Mouse (Mus musculus): ENCODE data around the gene Ccnd2. TPM values are rescaled to one million over a fixed set of nuclear protein-coding genes. Genes with fewer than 3 reads are reported as not detected.

The Ccnd2 gene
- total and polyA plus RNA-seq, 3 experiments, result 67.3 to 407 (median 198) TPM

GRCm38 (mm10) chr6:127143124-127143520 lies 8.9 kb downstream of the Ccnd2 start:
- Histone ChIP-seq H3K79me2 (ENCODE audit: control insufficient read depth, insufficient read depth, low read length, poor library complexity) (peaks cover 7% of the 10 kb centered on the region), H3K36me3 (ENCODE audit: control insufficient read depth in 1 of 2, insufficient read depth in 2 of 2, low read length in 2 of 2) (peaks cover 25 to 59% of the 10 kb centered on the region in 2 experiments), H3K4me3 (ENCODE audit: control insufficient read depth in 1 of 2, insufficient read depth in 1 of 2, low read depth in 2 of 2, low read length in 2 of 2) (no peak overlapping the region), H3K27me3 (ENCODE audit: control insufficient read depth in 1 of 2, insufficient read depth in 2 of 2, low read length in 2 of 2) (no peaks in the 10 kb centered on the region), H3K9me3 (replicated peaks; ENCODE audit: insufficient read depth, low read length) (no peaks in the 10 kb centered on the region), H3K4me1 (ENCODE audit: control insufficient read depth in 1 of 2, insufficient read depth in 2 of 2, low read length in 2 of 2) (peaks cover 24 to 56% of the 10 kb centered on the region in 2 experiments), H3K27ac (ENCODE audit: control insufficient read depth, low read depth, low read length) (peak overlapping the region; percentile 47), H3K9ac (ENCODE audit: control insufficient read depth, low read depth, low read length, poor library complexity, severe bottlenecking) (no peak overlapping the region)
- TF ChIP-seq SIN3A (IDR thresholded peaks at IDR 0.05; ENCODE audit: low read length) (0 out of 2 replicates have a peak, but pooled peaks have one; percentile 12), TAL1 (IDR thresholded peaks at IDR 0.05; ENCODE audit: low read length) (no peak), ELF1 (IDR thresholded peaks at IDR 0.05; ENCODE audit: low read depth, low read length) (no peak), CHD1 (IDR thresholded peaks at IDR 0.05; ENCODE audit: low read depth, low read length) (no peak), HCFC1 (IDR thresholded peaks at IDR 0.05; ENCODE audit: low read depth, low read length) (no peak), E2F4 (IDR thresholded peaks at IDR 0.05; ENCODE audit: borderline replicate concordance, low read depth, low read length) (no peak), ETS1 (IDR thresholded peaks at IDR 0.05; ENCODE audit: low read depth, low read length) (no peak)
- DNase-seq (ENCODE audit: low read depth, low spot score), result peak; percentile 31

- Histone ChIP-seq H3K4me1 (ENCODE audit: control insufficient read depth in 1 of 2, insufficient read depth in 2 of 2, low read length in 2 of 2) (peaks cover 20 to 50% of the 10 kb centered on the region in 2 experiments), H3K4me3 (ENCODE audit: control insufficient read depth in 1 of 2, insufficient read depth in 1 of 2, low read depth in 2 of 2, low read length in 2 of 2) (no peak overlapping the region), H3K9me3 (replicated peaks; ENCODE audit: insufficient read depth, low read length) (no peaks in the 10 kb centered on the region), H3K27me3 (ENCODE audit: control insufficient read depth in 1 of 2, insufficient read depth in 2 of 2, low read length in 2 of 2) (no peaks in the 10 kb centered on the region), H3K36me3 (ENCODE audit: control insufficient read depth in 1 of 2, insufficient read depth in 2 of 2, low read length in 2 of 2) (peaks cover 26 to 53% of the 10 kb centered on the region in 2 experiments), H3K9ac (ENCODE audit: control insufficient read depth, low read depth, low read length, poor library complexity, severe bottlenecking) (no peak overlapping the region), H3K27ac (ENCODE audit: control insufficient read depth, low read depth, low read length) (peak overlapping the region; percentile 50), H3K79me2 (ENCODE audit: control insufficient read depth, insufficient read depth, low read length, poor library complexity) (peaks cover 1% of the 10 kb centered on the region; the same call in 1 of the 2 replicates)
- DNase-seq (ENCODE audit: low read depth, low spot score), result peak; percentile 82
- TF ChIP-seq GATA1 (IDR thresholded peaks at IDR 0.05; ENCODE audit: low read depth, low read length) (0 out of 2 replicates have a peak, but pooled peaks have one; percentile 39), CTCF (IDR thresholded peaks at IDR 0.05 in 2 of 3, conservative IDR thresholded peaks at IDR 0.05 in 1 of 3; ENCODE audit: control insufficient read depth in 1 of 3, insufficient read depth in 1 of 3, low read depth in 2 of 3, low read length in 3 of 3, poor library complexity in 1 of 3, severe bottlenecking in 1 of 3) (peak; percentile 73 to 86 (median 75)), ZC3H11A (IDR thresholded peaks at IDR 0.05; ENCODE audit: low read depth, low read length) (peak; percentile 18; the same call in 1 of the 2 replicates), UBTF (IDR thresholded peaks at IDR 0.05; ENCODE audit: borderline replicate concordance, insufficient read depth, low read depth, low read length) (no peak), CHD1 (IDR thresholded peaks at IDR 0.05; ENCODE audit: low read depth, low read length) (no peak), USF2 (IDR thresholded peaks at IDR 0.05; ENCODE audit: borderline replicate concordance in 1 of 2, insufficient read depth in 1 of 2, low read depth in 1 of 2, low read length in 2 of 2) (no peak), E2F4 (IDR thresholded peaks at IDR 0.05; ENCODE audit: borderline replicate concordance, low read depth, low read length) (no peak), RAD21 (IDR thresholded peaks at IDR 0.05; ENCODE audit: low read depth, low read length) (peak; percentile 35), MEF2A (IDR thresholded peaks at IDR 0.05; ENCODE audit: extremely low read depth, insufficient replicate concordance, low read depth, low read length, poor library complexity, severe bottlenecking) (no peak), MAZ (IDR thresholded peaks at IDR 0.05; ENCODE audit: low read depth, low read length) (peak; percentile 93), TBP (IDR thresholded peaks at IDR 0.05; ENCODE audit: low read depth, low read length) (no peak), ZKSCAN1 (IDR thresholded peaks at IDR 0.05; ENCODE audit: low read depth, low read length) (no peak), GABPA (IDR thresholded peaks at IDR 0.05; ENCODE audit: low read depth, low read length) (no peak), BHLHE40 (IDR thresholded peaks at IDR 0.05; ENCODE audit: borderline replicate concordance, low read depth, low read length) (no peak), RCOR1 (IDR thresholded peaks at IDR 0.05; ENCODE audit: low read depth, low read length) (no peak), ELF1 (IDR thresholded peaks at IDR 0.05; ENCODE audit: low read depth, low read length) (no peak), POLR2AphosphoS2 (IDR thresholded peaks at IDR 0.05; ENCODE audit: low read length) (no peak), SMC3 (IDR thresholded peaks at IDR 0.05; ENCODE audit: low read depth, low read length) (peak; percentile 56), NELFE (IDR thresholded peaks at IDR 0.05; ENCODE audit: low read depth, low read length) (no peak), MAX (IDR thresholded peaks at IDR 0.05; ENCODE audit: low read length) (no peak), KAT2A (conservative IDR thresholded peaks at IDR 0.05; ENCODE audit: low read depth, low read length) (no peak), SIN3A (IDR thresholded peaks at IDR 0.05; ENCODE audit: low read length) (no peak), TCF12 (IDR thresholded peaks at IDR 0.05; ENCODE audit: low read depth, low read length) (peak; percentile 44; the same call in 1 of the 2 replicates), EP300 (IDR thresholded peaks at IDR 0.05; ENCODE audit: low read depth in 1 of 2, low read length in 2 of 2) (no peak), ZMIZ1 (IDR thresholded peaks at IDR 0.05; ENCODE audit: low read depth, low read length) (no peak)
Measured at GRCm38 (mm10) chr6:127142154-127143123, 9.6 kb downstream of the Ccnd2 start.

Measured in MEL (cell line).